Mouse (Mus musculus): Measurements from ENCODE around the gene Pcbp2.

Gene Pcbp2

GRCm38 (mm10) chr15:102463666-102464065 lies 6.7 kb upstream of the Pcbp2 start:
- peak in 1 of 2 experiments; percentile 38 for DNase-seq (ENCODE audit: low spot score in 2 of 2)

GRCm38 (mm10) chr15:102468675-102469370 lies 1.5 kb upstream of the Pcbp2 start:
- no peak for DNase-seq (ENCODE audit: low spot score in 2 of 2)

DNA sequence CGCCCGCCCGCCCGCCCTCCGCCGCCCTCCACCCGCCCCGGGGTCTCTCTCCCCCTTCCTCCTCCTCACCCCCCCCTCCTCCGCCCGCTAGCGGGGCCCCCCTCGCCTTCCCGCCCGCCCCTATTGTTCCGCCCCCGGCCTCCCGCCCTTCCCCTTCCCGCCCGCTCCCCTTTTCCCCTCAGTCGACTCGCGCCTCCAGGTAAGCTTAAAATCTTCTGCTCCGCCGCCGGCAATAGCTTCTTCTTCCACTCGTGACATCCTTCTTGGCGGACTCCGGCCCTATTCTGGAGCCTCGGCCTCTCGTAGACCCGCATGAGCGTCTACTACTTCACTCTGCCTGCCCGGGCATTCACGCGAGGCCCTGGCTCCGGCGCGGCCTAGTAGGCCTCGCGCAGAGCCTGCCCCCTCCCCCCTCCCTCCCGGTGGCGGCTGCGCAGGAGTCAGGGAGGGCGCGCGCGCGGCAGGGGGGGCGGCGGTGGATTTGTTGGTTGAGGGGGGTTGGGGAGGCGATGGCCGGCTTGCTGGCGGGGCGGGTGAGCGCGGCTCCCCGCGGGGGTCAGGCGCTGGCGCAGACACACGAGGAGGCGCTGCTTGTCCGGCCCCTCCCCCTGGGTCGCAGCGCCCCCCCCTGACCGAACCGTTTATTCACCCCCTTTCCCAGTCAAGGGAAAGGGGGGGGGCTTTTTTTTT lies 411 bp downstream of the Pcbp2 start:
- DNase-seq (ENCODE audit: low spot score in 2 of 2): peak; percentile 71 to 88

DNA sequence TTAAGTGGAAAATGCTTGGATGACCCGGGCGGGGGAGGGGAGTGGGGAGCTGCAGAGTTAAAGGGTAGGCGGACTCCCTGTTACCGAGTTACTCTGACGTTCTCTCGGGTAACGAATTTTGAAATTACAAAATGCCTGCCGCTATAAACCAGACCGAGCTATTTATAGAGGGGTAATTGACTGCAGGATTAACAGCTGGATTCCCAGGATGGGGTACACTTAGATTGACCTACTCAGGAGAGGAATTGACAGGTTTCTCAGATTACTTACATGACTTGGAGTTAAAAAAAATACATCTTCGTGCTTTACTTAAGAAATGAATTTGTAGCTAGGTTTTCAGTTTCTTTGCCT lies 931 bp downstream of the Pcbp2 start:
- no peak for DNase-seq (ENCODE audit: low spot score in 2 of 2)

- DNase-seq (ENCODE audit: low spot score in 2 of 2): no peak
Measured at GRCm38 (mm10) chr15:102471727-102472126, 1.4 kb downstream of the Pcbp2 start.

- no peak for DNase-seq (ENCODE audit: low spot score in 2 of 2)
Measured at GRCm38 (mm10) chr15:102473246-102473645, 2.9 kb downstream of the Pcbp2 start.

- no peak for DNase-seq (ENCODE audit: low spot score in 2 of 2)
Measured at GRCm38 (mm10) chr15:102474520-102474919, 4.2 kb downstream of the Pcbp2 start.

DNA sequence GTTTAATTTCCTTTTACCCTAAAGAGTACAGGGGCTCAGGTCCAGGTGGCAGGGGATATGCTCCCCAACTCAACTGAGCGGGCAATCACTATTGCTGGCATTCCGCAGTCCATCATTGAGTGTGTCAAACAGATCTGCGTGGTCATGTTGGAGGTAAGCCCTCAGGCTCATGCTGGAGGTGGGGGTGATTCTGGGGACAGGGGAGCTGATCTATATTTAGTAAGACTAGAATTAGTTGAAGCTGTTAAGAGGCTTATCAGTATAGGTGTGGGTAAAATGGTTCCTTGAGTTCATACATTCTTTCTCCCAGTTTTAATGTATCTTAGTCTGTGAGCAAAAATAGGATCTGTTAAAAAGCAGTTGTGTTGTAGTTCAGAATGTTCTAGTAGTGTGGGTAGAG lies 12.8 kb downstream of the Pcbp2 start:
- DNase-seq (ENCODE audit: low spot score in 2 of 2): no peak

GRCm38 (mm10) chr15:102485853-102486252 lies 15.5 kb downstream of the Pcbp2 start:
- DNase-seq (ENCODE audit: low spot score in 2 of 2): no peak

- DNase-seq (ENCODE audit: low spot score in 2 of 2): no peak
Measured at GRCm38 (mm10) chr15:102487664-102488063, 17.3 kb downstream of the Pcbp2 start.

DNA sequence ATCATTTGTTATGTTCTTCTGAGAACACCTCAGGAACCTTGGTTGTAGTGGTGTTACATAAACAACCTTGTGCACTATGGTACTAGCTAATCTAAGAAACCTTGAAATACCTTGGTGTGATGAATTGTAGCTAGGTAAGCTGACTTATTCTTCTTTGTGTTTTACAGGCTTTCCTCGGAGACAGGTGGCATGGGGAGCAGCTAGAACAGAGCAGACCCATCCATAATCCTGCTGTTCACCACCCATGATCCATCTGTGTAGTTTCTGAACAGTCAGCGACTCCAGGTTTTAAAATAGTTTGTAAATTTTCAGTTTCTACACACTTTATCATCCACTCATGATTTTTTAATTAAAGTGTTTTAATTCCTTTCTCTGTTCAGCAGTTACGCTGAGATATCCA lies 28.0 kb downstream of the Pcbp2 start:
- DNase-seq (ENCODE audit: low spot score in 2 of 2): no peak

GRCm38 (mm10) chr15:102499370-102499769 lies 29.0 kb downstream of the Pcbp2 start:
- DNase-seq (ENCODE audit: low spot score in 2 of 2): no peak

GRCm38 (mm10) chr15:102499851-102500250 lies 29.5 kb downstream of the Pcbp2 start:
- no peak for DNase-seq (ENCODE audit: low spot score in 2 of 2)

GRCm38 (mm10) chr15:102500479-102500878 lies 30.1 kb downstream of the Pcbp2 start:
- DNase-seq (ENCODE audit: low spot score in 2 of 2): no peak

- peak in 1 of 2 experiments; percentile 61 for DNase-seq (ENCODE audit: low spot score in 2 of 2)
Measured at GRCm38 (mm10) chr15:102501084-102501814, 30.9 kb downstream of the Pcbp2 start.

DNA sequence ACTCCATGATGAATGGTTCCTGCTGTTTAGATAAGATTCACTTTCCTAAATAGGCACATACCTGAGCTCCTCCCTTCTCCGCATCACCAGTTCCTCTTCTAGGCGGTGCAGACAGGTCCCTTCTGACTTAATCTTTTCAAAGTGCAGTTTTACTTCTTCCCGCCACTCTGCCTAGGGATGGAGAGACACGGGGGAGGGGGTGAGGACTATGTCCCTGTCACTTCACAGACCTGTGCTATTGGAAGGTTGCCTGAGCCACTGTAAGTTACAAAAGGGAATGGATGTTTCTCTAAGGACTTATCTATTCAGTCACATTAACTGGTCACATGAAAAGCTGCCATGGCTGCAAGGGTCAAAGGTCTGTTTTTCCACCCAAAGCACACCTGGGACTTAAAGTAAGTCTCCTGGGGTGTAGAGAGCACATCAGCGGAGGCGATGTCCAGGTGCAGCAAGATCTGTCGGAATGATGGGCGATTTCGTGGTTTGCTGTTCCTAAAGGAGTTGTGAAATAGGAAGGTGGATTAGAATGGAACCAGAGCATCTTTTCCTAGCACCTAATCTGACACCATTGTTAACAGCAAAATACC lies 32.0 kb downstream of the Pcbp2 start:
- no peak for DNase-seq (ENCODE audit: low spot score in 2 of 2)

GRCm38 (mm10) chr15:102503447-102503846 lies 33.1 kb downstream of the Pcbp2 start, which contains the start of gene Gm10337:
Gene Gm10337, plus strand, starts transcription at chr15:102503722.
- DNase-seq (ENCODE audit: low spot score in 2 of 2): peak in 1 of 2 experiments; percentile 51

DNA sequence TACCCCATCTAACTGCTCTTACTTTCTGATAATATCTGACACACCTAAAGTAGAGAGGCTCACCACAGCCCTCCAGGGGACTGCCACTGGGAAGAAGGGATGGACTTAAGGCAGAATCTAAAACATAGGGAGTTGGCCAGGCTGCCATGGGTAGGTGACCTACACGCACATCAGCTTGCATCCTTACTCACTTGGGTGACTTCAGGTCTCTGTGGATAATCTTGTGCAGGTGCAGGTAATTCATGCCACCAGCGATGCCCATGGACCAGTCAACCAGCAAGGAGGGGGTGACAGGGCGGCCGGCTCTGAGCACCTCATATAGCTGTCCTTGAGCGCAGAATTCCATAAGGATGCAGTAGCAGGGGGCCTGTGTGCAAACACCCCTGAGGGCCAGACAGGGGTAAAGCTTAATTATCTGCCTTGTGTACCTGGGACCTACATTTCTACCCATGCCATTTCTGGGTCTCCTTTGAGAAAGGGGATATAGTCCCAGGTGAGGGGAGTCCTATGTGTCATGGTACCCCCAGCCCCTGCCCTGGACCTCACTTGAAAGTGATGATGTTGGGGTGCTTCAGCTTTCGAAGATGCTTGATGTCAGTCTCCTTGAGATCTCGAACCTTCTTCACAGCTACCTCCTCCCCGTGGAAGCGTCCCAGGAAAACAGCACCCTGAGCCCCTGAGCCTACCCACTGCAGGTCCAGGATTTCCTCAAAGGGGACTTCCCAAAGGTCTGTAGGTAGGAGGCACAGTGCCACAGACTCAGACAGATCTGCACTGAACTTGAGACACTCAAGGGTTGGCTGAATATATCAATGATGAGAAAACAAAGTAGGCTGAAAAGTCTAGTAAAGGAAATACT lies 33.8 kb downstream of the Pcbp2 start:
- DNase-seq (ENCODE audit: low spot score in 2 of 2): peak in 1 of 2 experiments; percentile 44

DNA sequence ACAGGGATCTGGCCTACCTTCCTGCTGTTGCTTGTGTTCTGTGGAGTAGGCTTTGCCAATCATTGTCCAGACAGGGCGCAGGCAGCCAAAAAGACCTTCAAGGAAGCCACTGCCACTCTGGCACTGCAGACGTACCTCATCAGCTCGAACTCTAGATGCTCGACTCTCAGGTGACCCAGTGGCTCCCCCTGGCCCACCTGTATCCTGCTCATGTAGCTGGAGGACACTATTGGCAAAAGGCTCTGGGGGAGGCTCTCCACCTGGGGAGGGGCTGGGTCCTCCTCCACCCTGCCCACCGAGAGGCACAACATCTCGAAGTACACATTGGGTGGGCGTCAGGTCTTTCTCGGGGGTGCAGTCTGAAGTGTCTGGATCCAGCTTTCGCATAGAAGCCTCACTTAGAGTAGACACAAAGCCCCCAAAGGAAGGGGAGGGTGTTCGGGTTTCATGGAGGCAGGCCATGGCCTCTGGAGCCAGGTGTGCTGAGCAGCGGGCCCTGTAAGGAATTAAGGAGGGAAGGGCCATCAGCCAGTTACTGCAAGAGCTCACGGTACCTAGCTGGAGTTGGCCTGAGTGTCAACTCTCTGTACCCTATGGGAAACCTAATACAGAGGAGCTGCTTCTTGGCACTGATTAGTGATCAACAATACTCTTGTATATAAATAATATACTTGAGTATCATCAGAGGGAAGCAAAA lies 34.9 kb downstream of the Pcbp2 start:
- peak in 1 of 2 experiments; percentile 59 for DNase-seq (ENCODE audit: low spot score in 2 of 2)

DNA sequence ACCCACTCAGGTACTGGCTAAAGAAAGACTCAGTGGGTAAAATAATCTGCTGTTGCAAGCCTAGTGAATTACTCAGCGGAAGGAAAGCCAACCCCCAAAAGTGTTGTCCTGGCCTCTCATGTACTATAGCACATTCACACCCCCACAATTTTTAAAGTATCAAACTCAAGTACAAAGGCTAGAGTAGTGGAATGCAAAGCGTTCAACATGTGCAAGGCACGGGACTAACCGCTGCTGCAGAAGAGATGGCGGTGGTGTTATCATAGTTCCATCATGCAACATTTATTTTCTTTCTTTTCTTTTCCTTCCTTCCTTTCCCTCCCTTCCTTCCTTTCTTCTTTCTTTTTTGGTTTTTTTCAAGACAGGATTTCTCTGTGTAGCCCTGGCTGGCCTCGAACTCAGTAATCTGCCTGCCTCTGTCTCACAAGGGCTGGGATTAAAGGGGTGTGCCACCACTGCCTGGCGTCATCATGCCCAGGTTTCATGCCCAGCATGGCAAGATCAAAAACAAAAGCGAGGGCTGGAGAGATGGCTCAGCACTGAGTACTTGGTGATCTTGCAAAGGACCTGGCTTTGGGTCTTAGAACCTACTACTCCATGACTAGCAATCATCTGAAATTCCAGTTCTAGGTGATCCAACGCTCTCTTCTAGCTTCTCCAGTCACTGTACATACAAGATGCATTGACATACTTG lies 35.6 kb downstream of the Pcbp2 start:
- DNase-seq (ENCODE audit: low spot score in 2 of 2): no peak

All from spleen, postnatal 4 days (tissue).